Mouse (Mus musculus): ENCODE data around the gene H2al1n.
"Not testable (repeated sequence)": the region's sequence is repeated elsewhere in the genome, so short reads cannot be mapped to it uniquely, and the experiment has no call there.

Gene H2al1n

GRCm38 (mm10) chrX:14210848-14211247 lies at the start of gene H2al1n:
Gene H2al1n (plus strand): TSS chrX:14211148.
- DNase-seq, result not testable (repeated sequence)

DNA sequence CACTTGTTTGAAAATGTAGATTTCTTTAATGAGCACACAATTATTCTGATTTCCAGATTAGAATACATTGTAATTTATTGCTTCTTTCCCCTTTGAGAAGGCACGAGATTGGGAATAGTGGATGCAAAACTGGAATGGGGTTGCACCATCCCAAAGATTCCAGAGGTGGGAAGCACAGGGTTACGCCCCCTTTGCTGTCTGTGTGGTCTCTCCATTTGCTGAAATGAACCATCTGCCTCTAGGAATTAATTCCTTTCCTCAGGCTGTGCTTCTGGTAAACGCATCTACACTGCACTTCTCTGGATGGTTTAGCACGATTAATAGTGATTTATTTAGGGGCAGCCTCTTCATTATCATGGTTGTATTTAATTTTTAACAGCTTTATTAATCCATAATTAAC lies 11.7 kb upstream of the H2al1n start:
- no peak for DNase-seq

DNA sequence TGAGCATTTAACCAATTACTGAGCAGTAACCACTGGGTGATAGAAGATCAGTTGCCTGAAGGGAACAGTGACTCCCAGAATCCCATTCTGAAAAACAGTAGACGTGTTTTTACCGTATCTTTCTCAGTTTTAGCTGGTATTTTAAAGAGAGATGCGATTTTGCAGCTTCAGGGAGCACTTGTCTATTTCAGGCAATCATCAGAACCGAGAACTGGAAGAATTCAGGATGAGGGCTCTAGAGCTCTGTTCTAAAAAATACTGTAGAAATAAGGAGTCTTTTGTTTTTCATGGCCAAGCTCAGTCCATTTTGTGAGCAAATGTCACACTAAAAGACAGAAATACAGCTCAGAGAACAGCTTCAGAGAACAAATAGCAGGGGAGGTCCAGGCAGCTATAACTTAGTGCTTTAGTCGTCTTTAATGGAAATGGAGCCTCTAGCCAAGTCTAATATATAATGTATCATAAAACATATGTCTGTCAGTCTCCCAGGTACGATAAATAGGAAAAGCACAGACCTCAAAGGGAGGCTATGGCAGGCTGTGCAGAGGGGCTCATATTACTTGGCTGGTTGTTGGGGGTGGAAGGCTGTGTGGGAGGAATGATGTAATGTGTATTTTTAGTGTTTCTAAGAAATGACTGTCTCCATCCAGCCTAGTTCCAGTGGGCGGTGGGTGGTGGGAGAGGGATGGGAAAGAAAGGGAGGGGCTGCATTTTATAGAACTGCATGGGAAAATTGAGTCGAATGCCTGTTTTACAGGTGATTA lies 4.7 kb upstream of the H2al1n start:
- DNase-seq, result no peak

GRCm38 (mm10) chrX:14229218-14229617 lies 18.3 kb downstream of the H2al1n start:
- DNase-seq, result no peak

GRCm38 (mm10) chrX:14259597-14260239 lies 48.8 kb downstream of the H2al1n start:
- no peak for DNase-seq
